In the genomic region with DNA sequence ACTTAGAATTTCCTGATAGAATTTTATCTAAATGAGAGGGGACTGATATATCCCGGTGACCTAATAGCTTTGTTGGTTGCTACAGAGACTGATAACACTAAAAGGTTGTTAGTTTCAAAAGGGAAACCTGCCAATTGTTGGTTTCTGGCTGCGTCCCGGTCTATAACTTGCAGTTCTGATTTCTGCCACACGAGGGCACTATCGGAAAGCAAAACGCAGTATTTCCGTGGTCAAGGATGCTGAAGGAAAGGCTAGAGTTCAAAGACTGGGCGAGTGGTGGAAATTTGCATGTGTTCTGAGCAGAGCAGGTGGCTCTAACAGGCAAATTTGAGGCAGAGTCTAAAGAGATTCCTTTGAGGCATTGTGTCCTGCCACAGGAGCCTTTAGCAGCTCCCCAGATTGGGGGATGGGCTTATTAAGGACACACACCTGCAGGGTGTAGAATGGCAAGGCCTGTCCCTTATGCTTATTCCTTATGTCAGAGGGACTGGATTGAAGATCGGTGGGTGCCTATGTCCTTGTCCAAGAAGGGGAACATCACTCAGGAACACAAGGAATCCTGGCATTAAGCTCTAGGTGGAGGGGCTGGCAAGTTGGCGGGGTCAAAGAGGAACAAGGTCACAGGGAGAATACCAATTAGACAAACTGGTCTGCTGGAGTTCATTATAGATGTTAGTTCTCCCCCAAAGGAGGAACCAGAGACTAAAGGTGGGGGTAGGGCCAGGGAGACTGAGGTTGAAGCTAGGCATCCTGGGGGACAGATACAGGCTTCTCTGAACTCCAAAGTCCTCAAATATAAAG, we compare ENCODE assay signal across 8 mouse cellular contexts. TPM values are rescaled to one million over a fixed set of nuclear protein-coding genes. Genes with fewer than 3 reads are reported as not detected.
DNase-seq lines count a peak whose midpoint lies in the region; ATAC-seq and TF ChIP-seq lines count a peak whose summit lies in the region.

No protein-coding gene starts in this region.

- TF ChIP-seq CTCF in stomach, postnatal 0 days (IDR thresholded peaks at IDR 0.05; ENCODE audit: low read depth) = peak; percentile 99

- no peak overlapping the region for H3K27ac ChIP-seq in heart, embryonic 12.5 days (ENCODE audit: poor library complexity, severe bottlenecking)
- H3K27ac ChIP-seq in limb, embryonic 14.5 days (replicated peaks; ENCODE audit: low read depth, low read length) = no peak overlapping the region
- no peak overlapping the region for H3K27ac ChIP-seq in stomach, postnatal 0 days (replicated peaks)

- TF ChIP-seq POLR2A in limb, embryonic 14.5 days (IDR thresholded peaks at IDR 0.05; ENCODE audit: borderline replicate concordance, extremely low read depth, insufficient read depth, insufficient read length) = no peak

- H3K36me3 ChIP-seq in heart, embryonic 12.5 days = no peaks in the 10 kb centered on the region
- H3K36me3 ChIP-seq in limb, embryonic 14.5 days (ENCODE audit: control insufficient read depth, insufficient read depth, low read length) = no peaks in the 10 kb centered on the region
- H3K36me3 ChIP-seq in stomach, postnatal 0 days (ENCODE audit: control insufficient read depth, insufficient read depth, low read length) = no peaks in the 10 kb centered on the region

- 0 out of 2 replicates have a peak, but pooled peaks cover 3% of the 10 kb centered on the region for H3K27me3 ChIP-seq in heart, embryonic 12.5 days (replicated peaks)
- H3K27me3 ChIP-seq in limb, embryonic 14.5 days (ENCODE audit: control insufficient read depth, insufficient read depth, low read length) = no peaks in the 10 kb centered on the region
- H3K27me3 ChIP-seq in stomach, postnatal 0 days (ENCODE audit: control insufficient read depth, insufficient read depth, low read length) = no peaks in the 10 kb centered on the region

- no peaks in the 10 kb centered on the region for H3K9me3 ChIP-seq in heart, embryonic 12.5 days (replicated peaks)
- H3K9me3 ChIP-seq in limb, embryonic 14.5 days (ENCODE audit: control insufficient read depth, low read length) = no peaks in the 10 kb centered on the region
- no peaks in the 10 kb centered on the region for H3K9me3 ChIP-seq in stomach, postnatal 0 days (ENCODE audit: control insufficient read depth, low read length)

- H3K4me3 ChIP-seq in heart, embryonic 12.5 days = no peak overlapping the region
- H3K4me3 ChIP-seq in limb, embryonic 14.5 days (replicated peaks; ENCODE audit: low read length) = no peak overlapping the region
- no peak overlapping the region for H3K4me3 ChIP-seq in stomach, postnatal 0 days (ENCODE audit: low read depth, low read length)

- peak; percentile 96 for DNase-seq in heart, adult 11 months
- DNase-seq in cerebellum, postnatal 10 days = peak; percentile 88 to 93
- peak; percentile 47 to 57 for DNase-seq in gastrocnemius, adult 8-10 months (ENCODE audit: low spot score in 2 of 2)
- DNase-seq in kidney, adult 8-10 months = peak; percentile 66 to 89
- DNase-seq in limb, embryonic 14.5 days (ENCODE audit: low spot score) = peak; percentile 70
- peak; percentile 76 to 82 for DNase-seq in natural killer cell, adult 2 months (ENCODE audit: low spot score in 2 of 2)
- DNase-seq in stomach, postnatal 0 days (ENCODE audit: low spot score) = peak; percentile 81

- no peak overlapping the region for H3K9ac ChIP-seq in heart, embryonic 12.5 days
- H3K9ac ChIP-seq in limb, embryonic 14.5 days (ENCODE audit: low read depth, low read length, severe bottlenecking) = no peak overlapping the region
- H3K9ac ChIP-seq in stomach, postnatal 0 days (ENCODE audit: low read length) = no peak overlapping the region

- ATAC-seq in heart, embryonic 12.5 days (ENCODE audit: insufficient number of reproducible peaks, low FRiP score) = no peak
- no peak for ATAC-seq in limb, embryonic 14.5 days (ENCODE audit: low FRiP score, low read depth)
- peak; percentile 67 for ATAC-seq in stomach, postnatal 0 days (ENCODE audit: low FRiP score, low TSS enrichment)

- 13% methylated on average over 10 of the region's 10 CpGs for WGBS in heart, embryonic 12.5 days
- 13% methylated on average over 10 of the region's 10 CpGs for WGBS in limb, embryonic 14.5 days
- WGBS in stomach, postnatal 0 days = 16% methylated on average over 10 of the region's 10 CpGs

- H3K4me1 ChIP-seq in heart, embryonic 12.5 days (replicated peaks) = peaks cover 11% of the 10 kb centered on the region
- 0 out of 2 replicates have a peak, but pooled peaks cover 4% of the 10 kb centered on the region for H3K4me1 ChIP-seq in limb, embryonic 14.5 days (ENCODE audit: control insufficient read depth, insufficient read depth, low read length)
- no peaks in the 10 kb centered on the region for H3K4me1 ChIP-seq in stomach, postnatal 0 days (replicated peaks; ENCODE audit: control insufficient read depth, insufficient read depth)

- no peak overlapping the region for H3K4me2 ChIP-seq in heart, embryonic 12.5 days
- H3K4me2 ChIP-seq in limb, embryonic 14.5 days (replicated peaks; ENCODE audit: low read depth, low read length, severe bottlenecking) = no peak overlapping the region
- no peak overlapping the region for H3K4me2 ChIP-seq in stomach, postnatal 0 days (replicated peaks; ENCODE audit: low read depth)

- no peak for TF ChIP-seq EP300 in stomach, postnatal 0 days (optimal IDR thresholded peaks at IDR 0.05)

RNA-seq across cellular contexts. Expression of gene Nsrp1, which starts 22.1 kb away (rescaled TPM):
- 42.9 and 52.8 TPM in 2 replicates for polyA plus RNA-seq in heart, embryonic 12.5 days (2016; fragmentation: Nextera tagmentation; extraction: Ambion mirVana)
- total RNA-seq in gastrocnemius, adult 8-10 months (2022) = 10 to 100 TPM; 11.8 to 15.0 (median 12.1) TPM
- polyA plus RNA-seq in limb, embryonic 14.5 days (2012; rRNA removed) = 5.2 and 12.5 TPM in 2 replicates
- polyA plus RNA-seq in limb, embryonic 14.5 days (2014; fragmentation: Nextera tagmentation; extraction: Ambion mirVana) = 65.1 and 67.6 TPM in 2 replicates
- 38.5 and 45.1 TPM in 2 replicates for polyA plus RNA-seq in stomach, postnatal 0 days (2015; fragmentation: Nextera tagmentation; extraction: Ambion mirVana)
